Mouse (Mus musculus) lung, embryonic 14.5 days (tissue): ENCODE measurements at regions not wholly inside any gene's neighbourhood (a gene's known extent, or its start where the extent isn't known, plus 50 kb on each side); places are given as distances from the start of the nearest gene placed in this dataset.

ENCODE experiments used
- ATAC-seq: fragments of 200-750 bp; cut with Nextera tagmentation; 2 replicates; pipeline ENCODE4 v1.8.0; 2017; ENCODE audit warnings: mild to moderate bottlenecking, moderate TSS enrichment, moderate library complexity; ENCODE audit not compliant: insufficient read depth
- DNase-seq: peaks from one replicate; pipeline ENCODE4 v3.0.0-alpha.2; 2015
- H3K27ac ChIP-seq: fragments of 300-500 bp; sonication (generic); 2 replicates; pipeline ENCODE4 v1.5.1; 2014; ENCODE audit warnings: low read depth, mild to moderate bottlenecking, moderate library complexity
- H3K27me3 ChIP-seq: fragments of 300-500 bp; sonication (generic); 2 replicates; pipeline ENCODE4 v1.6.1; 2014; ENCODE audit warnings: low read length, control low read depth; ENCODE audit not compliant: insufficient read depth
- H3K36me3 ChIP-seq: fragments of 300-500 bp; sonication (generic); 2 replicates; pipeline ENCODE4 v1.6.1; 2014; ENCODE audit warnings: control low read depth; ENCODE audit not compliant: insufficient read depth
- H3K4me1 ChIP-seq: fragments of 300-500 bp; sonication (generic); 2 replicates; pipeline ENCODE4 v1.6.1; 2014; ENCODE audit warnings: antibody characterized with exemption, control low read depth; ENCODE audit not compliant: insufficient read depth
- H3K4me2 ChIP-seq: fragments of 300-500 bp; sonication (generic); 2 replicates; pipeline ENCODE4 v1.6.1; 2014; ENCODE audit warnings: mild to moderate bottlenecking
- H3K4me3 ChIP-seq: fragments of 300-500 bp; sonication (generic); 2 replicates; pipeline ENCODE4 v1.5.1; 2014; ENCODE audit warnings: low read depth, low read length
- H3K9ac ChIP-seq: fragments of 300-500 bp; sonication (generic); 2 replicates; pipeline ENCODE4 v1.6.1; 2014
- H3K9me3 ChIP-seq: fragments of 300-500 bp; sonication (generic); 2 replicates; pipeline ENCODE4 v1.6.1; 2016; ENCODE audit warnings: low read depth, low read length, control low read depth
- CTCF ChIP-seq: IDR thresholded peaks from 2 replicates; pipeline ENCODE4 v1.5.1; 2016; ENCODE audit warnings: antibody characterized with exemption, low read depth
- WGBS: fragments of 180-500 bp; shearing (Covaris S2); extraction: QIAGEN DNeasy Blood & Tissue Kit; methylation state at CpG from one replicate; pipeline ENCODE4 v1.1.7; 2014; 5-methylcytosine and 5-hydroxymethylcytosine counted together

DNA sequence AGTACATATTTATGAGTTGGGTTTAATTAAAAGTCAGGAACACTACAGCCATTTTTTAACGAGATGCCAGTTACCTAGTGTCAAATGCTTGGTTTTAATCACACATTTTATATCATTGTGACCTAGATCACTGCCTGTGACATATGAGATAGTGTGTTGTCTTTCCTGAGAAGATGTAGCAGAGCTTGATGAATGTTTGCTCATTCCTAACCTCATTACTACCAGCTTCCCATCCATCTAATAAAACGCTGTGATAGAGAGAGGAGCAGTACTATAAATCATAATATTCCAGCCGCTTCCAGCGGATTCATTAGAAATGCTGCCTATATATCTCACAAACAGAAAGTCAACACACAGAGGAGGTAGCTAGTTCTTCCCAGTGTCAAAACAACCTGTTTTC lies 163.6 kb downstream of the Aldoart1 start:
- H3K4me2 ChIP-seq = no peak overlapping the region
- no peaks in the 10 kb centered on the region for H3K9me3 ChIP-seq
- H3K9ac ChIP-seq = no peak overlapping the region
- H3K36me3 ChIP-seq = no peaks in the 10 kb centered on the region
- DNase-seq = no peak
- no peak overlapping the region for H3K27ac ChIP-seq
- WGBS = 63% methylated on average over 4 of the region's 4 CpGs
- no peaks in the 10 kb centered on the region for H3K27me3 ChIP-seq
- ATAC-seq = no peak
- TF ChIP-seq CTCF = no peak
- no peak overlapping the region for H3K4me3 ChIP-seq
- H3K4me1 ChIP-seq = no peaks in the 10 kb centered on the region

GRCm38 (mm10) chr4:72674006-72674405 lies 178.4 kb downstream of the Aldoart1 start:
- DNase-seq = no peak
- 33% methylated on average over 2 of the region's 2 CpGs for WGBS

DNA sequence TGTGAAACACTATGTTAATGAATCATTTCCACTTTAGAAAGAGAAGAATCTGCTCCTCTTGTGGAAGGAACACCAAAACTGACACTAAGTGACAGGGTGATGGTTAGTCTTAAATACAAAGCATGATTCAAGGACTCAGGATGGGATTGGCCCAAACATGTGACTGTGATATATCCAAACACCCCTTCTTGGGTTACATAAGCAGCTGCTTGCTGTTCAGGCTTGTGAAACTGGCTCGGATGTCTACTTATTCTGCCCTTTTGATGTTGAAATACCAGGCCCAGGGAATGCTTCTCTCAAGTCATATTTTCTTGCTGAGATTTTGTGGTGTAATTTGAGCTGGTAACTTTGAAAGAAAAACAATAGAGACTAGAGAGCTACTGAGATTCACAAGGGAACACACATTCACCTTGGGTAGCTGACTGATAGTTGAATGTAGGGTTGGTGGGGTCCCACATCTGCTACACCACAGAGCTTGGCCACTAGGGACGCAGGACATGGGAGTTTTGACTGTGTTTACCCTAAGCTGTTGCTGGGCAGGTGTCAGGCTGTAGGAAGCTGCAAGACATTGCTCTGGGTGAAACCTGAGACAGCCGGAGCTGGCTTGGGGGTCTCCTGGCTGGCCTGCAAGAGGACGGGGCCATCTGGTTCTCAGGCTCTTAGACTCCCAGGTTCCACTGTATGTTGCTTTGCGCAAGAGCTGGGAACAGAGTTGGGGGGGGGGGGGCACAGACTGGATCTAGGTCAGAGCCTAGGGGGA lies 180.6 kb downstream of the Aldoart1 start:
- 61% methylated on average over 5 of the region's 5 CpGs for whole genome bisulfite sequencing
- no peak for ATAC-seq
- no peak overlapping the region for H3K4me2 ChIP-seq
- H3K4me3 ChIP-seq = no peak overlapping the region
- H3K27ac ChIP-seq = no peak overlapping the region
- H3K36me3 ChIP-seq = no peaks in the 10 kb centered on the region
- no peak overlapping the region for H3K9ac ChIP-seq
- H3K27me3 ChIP-seq = no peaks in the 10 kb centered on the region
- no peak for TF ChIP-seq CTCF
- no peaks in the 10 kb centered on the region for H3K9me3 ChIP-seq
- DNase-seq = no peak
- no peaks in the 10 kb centered on the region for H3K4me1 ChIP-seq

More at GRCm38 (mm10) chr4:72674006-72674405, 178.4 kb downstream of the Aldoart1 start:
- H3K27ac ChIP-seq = no peak overlapping the region
- no peak overlapping the region for H3K4me2 ChIP-seq
- no peaks in the 10 kb centered on the region for H3K36me3 ChIP-seq
- no peaks in the 10 kb centered on the region for H3K27me3 ChIP-seq
- H3K4me1 ChIP-seq = no peaks in the 10 kb centered on the region
- no peak for ATAC-seq
- H3K9ac ChIP-seq = no peak overlapping the region
- no peak overlapping the region for H3K4me3 ChIP-seq
- no peak for TF ChIP-seq CTCF
- no peaks in the 10 kb centered on the region for H3K9me3 ChIP-seq

GRCm38 (mm10) chr4:72669827-72670494 lies 182.5 kb downstream of the Aldoart1 start:
- Histone ChIP-seq H3K4me2 (no peak overlapping the region), H3K9me3 (no peaks in the 10 kb centered on the region), H3K4me3 (no peak overlapping the region), H3K27me3 (no peaks in the 10 kb centered on the region), H3K36me3 (no peaks in the 10 kb centered on the region), H3K4me1 (no peaks in the 10 kb centered on the region), H3K27ac (no peak overlapping the region), H3K9ac (no peak overlapping the region)
- TF ChIP-seq CTCF = no peak
- WGBS = 73% methylated on average over 5 of the region's 5 CpGs
- DNase-seq (no peak), ATAC-seq (no peak)

DNA sequence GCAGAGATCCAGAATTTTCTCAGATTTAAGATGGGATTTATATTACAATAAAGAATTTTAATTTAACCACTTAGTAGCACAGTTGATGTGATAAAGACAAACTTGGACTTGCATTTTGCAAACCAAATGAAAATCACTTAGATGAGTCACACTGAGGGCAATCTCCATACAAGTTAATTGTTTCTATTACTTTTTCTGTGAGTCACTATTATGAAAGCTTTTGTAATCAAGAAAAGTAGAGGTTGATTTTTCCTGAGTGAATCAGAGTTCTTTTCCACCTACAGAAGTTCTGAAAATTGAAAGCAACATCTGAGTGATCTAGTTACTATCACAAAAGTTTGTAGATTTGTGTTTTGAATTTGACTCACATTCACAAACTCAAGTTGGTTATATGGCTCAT lies 188.1 kb downstream of the Aldoart1 start:
- Histone ChIP-seq H3K4me3 (no peak overlapping the region), H3K9ac (no peak overlapping the region), H3K9me3 (no peaks in the 10 kb centered on the region), H3K4me1 (no peaks in the 10 kb centered on the region), H3K27me3 (no peaks in the 10 kb centered on the region), H3K27ac (no peak overlapping the region), H3K36me3 (no peaks in the 10 kb centered on the region), H3K4me2 (no peak overlapping the region)
- no peak for DNase-seq
- TF ChIP-seq CTCF = no peak
- no peak for ATAC-seq

- TF ChIP-seq CTCF = no peak
- H3K4me2 ChIP-seq = no peak overlapping the region
- peak; percentile 67 for DNase-seq
- H3K4me3 ChIP-seq = no peak overlapping the region
- H3K9ac ChIP-seq = no peak overlapping the region
- H3K9me3 ChIP-seq = no peaks in the 10 kb centered on the region
- peak; percentile 82 for ATAC-seq
- no peaks in the 10 kb centered on the region for H3K4me1 ChIP-seq
- H3K27ac ChIP-seq = no peak overlapping the region
- no peaks in the 10 kb centered on the region for H3K36me3 ChIP-seq
- no peaks in the 10 kb centered on the region for H3K27me3 ChIP-seq
Measured at GRCm38 (mm10) chr4:72662477-72662876, 190.0 kb downstream of the Aldoart1 start.

DNA sequence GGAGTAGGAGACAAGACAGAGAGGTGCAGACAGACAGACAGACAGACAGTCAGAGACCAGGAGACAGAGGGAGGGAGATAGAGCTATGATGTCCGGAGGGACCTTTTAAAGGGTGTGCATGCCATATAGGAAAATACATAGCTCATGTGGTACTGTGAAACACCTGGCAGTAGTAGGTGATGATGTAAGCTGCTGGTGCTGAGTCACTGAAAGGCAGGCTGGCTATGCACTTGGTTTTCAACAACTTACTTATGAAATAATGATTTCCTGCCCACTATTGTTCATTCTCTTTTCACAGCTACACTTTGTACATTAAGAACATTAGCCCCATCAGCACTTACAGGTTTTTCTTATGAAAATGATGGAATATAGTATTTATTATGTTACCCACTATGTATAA lies 196.2 kb downstream of the Aldoart1 start:
- no peak for DNase-seq
- Histone ChIP-seq H3K4me1 (no peaks in the 10 kb centered on the region), H3K27ac (no peak overlapping the region), H3K27me3 (no peaks in the 10 kb centered on the region), H3K9me3 (no peaks in the 10 kb centered on the region), H3K4me2 (no peak overlapping the region), H3K36me3 (no peaks in the 10 kb centered on the region), H3K4me3 (no peak overlapping the region), H3K9ac (no peak overlapping the region)
- TF ChIP-seq CTCF = no peak
- no peak for ATAC-seq
- WGBS = 91% methylated on average over 1 of the region's 1 CpGs
